Mouse (Mus musculus) liver, embryonic 14.5 days (tissue): ENCODE measurements around the gene Ccdc61.

Experiments
- CTCF ChIP-seq: IDR thresholded peaks from 2 replicates; pipeline ENCODE4 v1.5.1; 2016; ENCODE audit warnings: antibody characterized with exemption, low read depth, control low read depth
- EP300 ChIP-seq: IDR thresholded peaks from 2 replicates; pipeline ENCODE4 v1.6.1; 2016; ENCODE audit warnings: antibody characterized with exemption, low read depth

DNA sequence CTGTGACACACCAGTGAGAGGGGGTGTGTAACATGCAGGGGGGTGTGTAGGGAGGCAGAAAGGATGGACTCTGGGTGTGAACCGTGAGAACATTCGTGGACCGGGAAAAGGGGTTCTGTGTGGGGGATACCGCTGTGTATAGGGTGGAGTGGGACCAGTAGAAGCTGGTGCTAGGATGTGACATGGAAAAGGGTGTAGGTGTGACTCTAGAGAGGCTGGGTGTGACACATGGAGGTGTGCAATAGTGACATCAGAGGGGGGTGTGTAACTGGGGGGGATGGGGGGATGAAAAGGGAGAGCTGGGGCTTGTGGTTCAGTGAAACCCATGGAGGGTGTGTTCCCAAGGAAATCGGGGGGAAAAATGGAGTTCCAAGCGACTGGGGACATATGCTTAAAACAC lies 16.7 kb upstream of the Ccdc61 start:
- TF ChIP-seq EP300, result no peak
- no peak for TF ChIP-seq CTCF
